Mouse (Mus musculus) adrenal gland, postnatal 25 days (tissue): Measurements from ENCODE around the gene Prkar1a. TPM values are rescaled to one million over a fixed set of nuclear protein-coding genes. Genes with fewer than 3 reads are reported as not detected.

Experiments
- DNase-seq: peaks from one replicate; pipeline ENCODE4 v3.0.0; 2021; ENCODE audit warnings: mixed read lengths
- total RNA-seq: library from RNA; stranded (reverse); gene quantifications from 2 replicates; pipeline ENCODE4 v1.2.3, GENCODE M21; 2021

The Prkar1a gene
- total RNA-seq, 1 experiment from 2014 or later: 386 TPM

DNA sequence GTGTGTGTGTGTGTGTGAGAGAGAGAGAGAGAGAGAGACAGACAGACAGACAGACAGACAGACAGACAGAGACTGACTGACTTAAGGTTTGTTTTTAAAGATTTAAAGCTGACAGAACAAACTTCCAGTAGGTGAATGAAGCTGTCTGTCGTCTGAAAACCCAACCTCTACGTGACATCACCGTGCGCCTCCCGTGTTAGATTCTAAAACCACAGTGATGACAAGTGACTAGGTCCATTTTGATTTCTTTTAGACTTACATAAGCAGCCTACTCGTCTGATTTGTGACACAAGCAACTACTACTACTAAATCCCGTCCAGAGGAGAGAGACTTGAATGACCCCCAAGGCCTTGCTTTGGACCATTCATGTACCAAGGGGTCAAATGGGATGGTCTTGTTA, 24.5 kb downstream of the Prkar1a start:
- no peak for DNase-seq

DNA sequence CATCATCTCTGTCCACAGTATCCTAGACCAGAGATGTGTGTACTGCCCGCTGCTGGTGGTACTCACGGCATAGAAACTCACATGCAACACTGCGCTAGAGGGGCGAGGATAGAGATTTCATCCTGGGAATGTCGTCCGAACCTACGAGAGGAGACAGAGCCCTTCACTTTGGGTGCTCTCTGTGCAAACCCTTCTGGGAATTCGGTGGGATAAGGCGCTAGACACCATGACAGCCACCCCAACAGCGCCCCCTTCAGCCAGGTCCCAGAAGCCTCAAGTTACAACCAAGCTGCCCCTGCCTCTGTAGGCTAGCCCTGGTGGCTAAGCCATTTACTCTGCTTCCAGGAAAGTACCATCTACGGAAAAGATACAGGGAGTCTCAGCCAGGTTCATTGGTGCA, 25.3 kb downstream of the Prkar1a start:
- DNase-seq: no peak

DNA sequence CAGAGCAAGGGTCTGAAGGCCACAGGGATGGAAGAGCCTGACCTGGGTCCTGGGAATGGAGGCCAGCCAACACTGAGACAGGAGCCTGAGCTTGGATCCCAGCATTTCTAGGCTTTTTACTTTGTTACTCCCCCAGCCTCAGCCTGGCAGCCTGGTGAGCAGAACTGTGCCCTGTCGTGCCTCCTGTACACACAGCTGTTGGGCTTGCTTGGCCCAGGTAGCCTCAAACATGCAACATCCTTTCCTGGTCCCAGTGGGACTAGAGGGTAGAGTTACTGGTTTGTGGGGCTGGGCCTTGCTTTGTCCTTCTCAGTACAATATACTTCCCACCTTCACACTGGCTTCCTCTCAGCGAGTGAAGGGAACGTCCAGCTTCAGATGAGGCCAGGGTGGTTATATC, 26.0 kb downstream of the Prkar1a start:
- no peak for DNase-seq

DNA sequence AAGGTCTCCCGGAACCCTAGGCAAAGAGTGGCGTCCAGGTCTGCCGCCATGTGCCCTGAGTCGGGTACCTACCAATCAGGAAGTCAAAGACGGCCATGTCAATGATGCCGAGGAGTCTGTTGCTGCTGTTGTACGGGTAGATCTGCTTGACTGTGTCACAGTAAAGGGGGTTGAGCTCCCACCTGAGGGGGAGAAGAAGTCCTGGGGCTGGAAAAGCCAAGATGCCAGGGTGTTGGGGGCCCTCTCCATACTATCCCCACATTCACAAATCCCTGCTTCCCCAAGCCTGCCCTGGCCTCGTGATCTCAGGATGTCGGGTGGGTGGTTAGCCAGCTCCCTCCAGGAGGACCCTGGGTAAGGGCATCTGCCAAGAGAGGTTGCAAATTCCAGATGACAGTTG, 26.6 kb downstream of the Prkar1a start:
- no peak for DNase-seq

DNA sequence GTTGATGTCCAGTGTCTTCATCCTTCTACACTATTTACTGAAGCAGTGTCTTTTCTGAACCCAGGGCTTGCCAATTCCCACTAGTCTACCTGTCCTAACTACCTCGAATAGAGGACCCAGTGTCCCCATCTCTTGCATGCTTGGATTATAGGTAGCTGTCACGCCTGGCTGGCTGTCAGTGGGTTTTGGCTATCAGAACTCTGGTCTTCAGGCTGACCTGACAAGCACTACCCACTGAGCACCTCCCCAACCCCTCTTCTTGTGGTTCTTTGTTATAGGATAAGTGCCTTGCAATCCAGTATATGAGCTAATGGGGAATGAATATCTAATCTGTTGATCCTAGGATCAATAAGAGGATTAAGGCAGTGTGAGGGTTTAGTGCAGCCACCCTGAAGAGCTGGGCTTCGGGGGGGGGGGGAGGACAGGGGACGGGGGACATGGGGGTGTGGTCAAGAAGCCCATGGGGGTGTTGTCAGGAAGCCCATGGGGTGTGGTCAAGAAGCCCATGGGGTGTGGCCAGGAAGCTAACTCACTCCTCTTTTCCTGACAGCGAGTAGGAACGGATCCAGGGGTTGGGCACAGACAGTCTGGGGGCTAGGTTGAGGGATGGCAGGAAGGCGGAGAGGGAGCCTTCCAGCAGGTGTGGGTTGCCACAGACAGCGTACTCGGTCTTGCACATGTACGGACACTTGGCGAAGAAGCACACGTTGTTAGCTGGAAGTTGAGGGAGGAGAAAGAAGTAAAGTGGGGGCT, 27.6 kb downstream of the Prkar1a start:
- no peak for DNase-seq

DNA sequence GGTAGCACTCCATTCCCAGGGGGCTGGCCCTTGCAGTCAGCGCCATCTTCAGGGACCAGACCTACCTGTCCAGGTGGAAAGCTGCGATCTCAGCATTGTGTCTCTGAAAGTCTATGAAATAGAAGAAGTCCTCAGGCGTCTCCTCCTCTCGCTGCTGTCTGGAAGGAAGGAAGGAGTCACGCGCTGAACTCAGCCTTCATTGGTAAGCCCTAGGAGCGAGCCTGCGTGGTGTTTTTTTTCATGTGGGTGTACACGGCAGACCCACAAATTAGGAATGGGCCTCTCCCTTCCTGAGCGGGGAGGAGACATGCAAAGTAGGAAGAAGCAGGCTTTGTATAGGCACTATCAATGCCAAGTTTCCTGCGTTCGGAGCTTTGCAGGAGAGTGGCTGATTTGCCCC, 29.1 kb downstream of the Prkar1a start:
- no peak for DNase-seq

DNA sequence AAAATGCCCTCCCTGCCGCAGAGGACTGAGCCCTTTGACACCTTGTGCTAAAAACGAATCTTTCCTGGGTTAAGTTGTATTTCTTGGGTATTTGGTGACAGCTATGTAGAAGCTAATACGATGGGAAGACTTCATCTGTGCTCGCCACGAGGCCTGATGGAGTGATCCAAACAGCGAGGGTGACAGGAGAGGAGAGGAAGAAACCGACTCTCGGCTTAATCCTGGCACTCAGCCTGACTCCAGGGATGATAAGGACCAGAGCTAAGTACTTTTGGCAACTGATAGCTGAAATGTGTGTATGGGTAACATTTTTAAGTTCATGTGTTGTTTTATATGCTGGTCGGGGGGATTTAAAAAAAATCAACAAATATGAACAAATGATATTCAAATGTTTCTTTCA, 31.7 kb downstream of the Prkar1a start:
- DNase-seq: no peak

DNA sequence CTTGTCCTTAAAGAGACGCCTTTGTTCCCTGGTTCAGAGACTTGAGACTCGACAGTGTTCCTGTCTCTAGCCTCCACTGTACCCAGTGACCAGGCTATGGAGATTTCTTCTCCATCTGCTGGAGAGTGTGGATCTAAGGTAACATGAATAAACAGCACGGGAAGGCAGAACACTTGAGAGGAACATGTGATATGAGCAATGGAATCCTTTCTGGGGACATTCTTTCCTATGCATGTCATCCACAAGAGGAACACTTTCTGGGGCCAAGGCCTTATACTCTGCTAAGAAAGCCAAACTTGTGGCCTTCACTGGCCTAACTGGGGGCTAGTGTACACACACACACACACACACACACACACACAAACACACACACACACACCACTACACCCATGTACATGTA, 32.4 kb downstream of the Prkar1a start:
- no peak for DNase-seq

DNA sequence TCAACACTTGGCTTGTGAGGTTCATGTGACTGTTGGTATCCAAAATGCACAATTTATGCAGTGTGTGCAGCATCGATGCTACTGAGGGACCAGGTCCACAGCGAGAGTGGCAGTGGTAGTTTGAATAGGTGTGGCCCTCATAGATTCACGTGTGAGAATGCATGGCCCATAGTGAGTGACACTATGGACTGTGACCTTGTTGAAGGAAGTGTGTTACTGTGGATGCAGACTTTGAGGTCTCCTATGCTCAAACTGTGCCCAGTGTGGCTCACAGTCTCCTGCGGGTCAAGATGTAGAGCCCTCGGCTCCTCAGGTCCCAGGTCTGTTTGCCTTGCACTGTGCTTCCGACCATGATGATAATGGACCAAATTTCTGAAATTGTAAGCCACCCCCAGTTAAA, 33.0 kb downstream of the Prkar1a start:
- no peak for DNase-seq

DNA sequence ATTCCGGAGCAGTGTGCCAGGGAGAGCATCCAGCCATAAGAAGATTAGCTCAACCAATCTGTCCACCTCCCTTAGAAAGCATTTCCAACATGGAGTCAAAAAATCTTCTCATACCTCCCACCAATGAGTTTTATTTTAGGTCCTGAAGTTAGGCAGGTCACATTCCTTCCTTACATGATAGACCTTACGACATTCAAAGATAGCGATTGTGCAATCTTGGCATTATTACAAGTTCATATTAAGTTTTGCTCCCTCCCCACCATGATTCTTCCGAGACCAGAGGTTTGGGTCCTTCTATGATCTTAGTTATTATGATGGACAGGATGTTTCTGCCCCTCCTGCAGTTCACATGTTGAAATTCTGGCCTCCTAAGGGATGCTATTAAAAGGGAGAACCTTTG, 40.3 kb downstream of the Prkar1a start:
- no peak for DNase-seq

DNA sequence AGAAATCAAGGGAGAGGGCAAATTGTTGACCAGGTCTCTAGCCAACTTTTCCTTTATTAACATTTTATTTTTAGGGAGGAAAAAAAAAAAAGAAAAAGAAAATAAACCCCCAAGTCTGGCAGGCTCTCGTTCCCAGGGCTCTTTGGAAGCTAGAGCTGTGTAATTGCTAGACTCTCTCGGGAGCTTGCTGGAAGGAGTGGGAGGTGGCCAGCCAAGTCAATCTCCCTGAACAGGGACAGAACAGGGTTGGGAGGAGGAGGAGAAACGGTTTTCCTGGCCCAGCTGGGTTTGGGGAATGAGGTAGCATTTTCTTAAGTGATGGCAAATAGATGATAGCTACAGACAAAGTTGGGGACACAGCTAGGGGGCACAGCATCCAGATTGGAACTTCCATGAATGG, 43.5 kb downstream of the Prkar1a start:
- no peak for DNase-seq

DNA sequence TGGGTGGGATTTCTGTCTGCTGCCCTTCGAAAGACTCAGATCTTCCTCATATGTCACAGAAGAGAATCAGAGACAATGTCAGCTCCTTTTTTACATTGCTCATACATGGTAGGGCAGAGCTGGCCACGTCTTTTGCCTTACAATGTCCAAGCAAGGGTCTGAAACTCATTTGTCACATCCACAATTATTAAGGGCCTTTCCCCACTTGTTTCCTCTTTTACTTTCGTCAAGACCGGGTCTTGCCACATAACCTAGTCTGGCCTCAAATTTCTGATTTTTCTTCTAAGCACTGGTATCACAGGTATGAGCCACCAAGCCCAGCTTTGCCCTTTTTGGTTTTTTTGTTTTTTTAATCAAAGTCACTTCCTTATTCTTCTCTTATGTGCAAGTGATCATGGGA, 47.3 kb downstream of the Prkar1a start:
- no peak for DNase-seq

DNA sequence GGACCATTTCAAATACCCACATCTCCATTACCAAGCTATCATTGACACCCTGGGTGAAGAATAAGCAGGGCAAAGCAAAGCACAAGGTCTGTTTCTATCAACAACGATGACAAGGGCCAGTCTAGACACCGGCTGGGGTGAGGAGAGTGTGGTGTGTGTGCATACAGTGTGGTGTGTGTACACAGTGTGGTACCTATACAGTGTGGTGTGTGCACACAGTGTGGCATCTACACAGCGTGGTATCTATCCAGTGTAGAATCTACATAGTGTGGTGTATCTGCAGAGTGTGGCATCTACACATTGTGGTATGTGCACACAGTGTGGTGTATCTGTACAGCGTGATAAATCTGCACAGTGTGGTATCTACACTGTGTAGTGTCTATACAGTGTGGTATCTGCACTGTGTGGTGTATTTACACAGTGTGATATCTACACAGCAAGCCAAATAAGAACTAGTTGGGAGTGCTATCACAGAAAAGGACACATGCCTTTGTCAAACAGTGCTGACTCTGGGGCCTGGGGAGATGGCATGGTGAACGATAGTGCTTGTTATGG, 48.0 kb downstream of the Prkar1a start:
- DNase-seq: no peak

DNA sequence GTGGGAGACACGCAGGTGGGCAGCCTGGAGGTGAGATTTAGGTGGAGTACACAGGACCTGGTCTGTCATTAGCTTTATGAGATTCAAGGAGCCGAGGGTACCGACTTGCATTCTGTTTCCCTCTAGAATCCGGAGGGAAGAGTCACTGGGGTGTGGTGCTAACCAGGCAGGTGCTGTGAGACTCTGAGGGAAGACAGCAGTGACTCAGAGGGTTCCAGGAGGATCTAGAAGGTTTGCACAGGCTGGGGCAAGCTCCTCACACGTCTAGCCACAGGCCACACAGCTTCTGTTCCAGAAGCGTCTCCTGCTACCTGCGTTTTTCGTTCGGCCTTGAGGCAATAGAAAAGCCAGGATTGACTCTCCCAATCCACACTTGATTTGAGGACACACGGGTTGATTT, 49.5 kb downstream of the Prkar1a start:
- no peak for DNase-seq

DNA sequence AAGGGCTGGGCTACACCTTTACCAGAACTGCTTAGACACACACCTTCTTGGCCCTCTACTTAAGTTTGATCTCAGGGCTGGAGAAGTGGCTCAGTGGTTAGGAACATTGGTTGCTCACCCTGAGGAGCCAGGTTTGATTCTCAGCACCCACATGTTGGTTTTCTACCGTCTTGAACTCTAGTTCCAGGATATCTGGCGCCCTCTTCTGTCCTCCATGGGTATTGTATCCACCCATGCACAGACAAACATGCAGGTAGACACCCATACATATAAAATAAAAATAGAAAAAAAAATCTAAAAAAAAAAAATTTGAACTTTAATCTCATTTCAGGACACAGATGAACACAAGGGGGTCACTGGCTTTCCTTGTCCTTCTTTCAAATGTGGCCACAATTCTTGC, 50.6 kb downstream of the Prkar1a start:
- DNase-seq: no peak

DNA sequence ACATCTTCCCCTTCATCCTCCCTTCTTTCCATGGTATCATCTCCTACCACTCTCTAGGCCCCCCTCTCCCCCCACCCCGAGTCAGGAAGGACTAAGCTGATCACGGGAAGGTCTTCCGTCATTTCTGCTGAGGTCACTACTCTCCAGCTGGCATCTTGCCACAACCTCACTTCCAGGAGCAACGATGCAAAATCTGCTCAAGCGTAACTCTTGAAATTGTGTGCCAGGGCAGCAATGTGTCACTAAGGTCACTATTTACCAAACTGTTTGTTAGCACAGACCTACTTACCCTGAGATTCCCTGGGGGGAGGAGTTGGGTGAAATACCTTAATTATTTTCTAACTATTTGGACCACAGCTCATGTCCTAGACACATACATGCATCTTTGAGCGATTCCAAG, 51.6 kb downstream of the Prkar1a start:
- peak; percentile 55 for DNase-seq

DNA sequence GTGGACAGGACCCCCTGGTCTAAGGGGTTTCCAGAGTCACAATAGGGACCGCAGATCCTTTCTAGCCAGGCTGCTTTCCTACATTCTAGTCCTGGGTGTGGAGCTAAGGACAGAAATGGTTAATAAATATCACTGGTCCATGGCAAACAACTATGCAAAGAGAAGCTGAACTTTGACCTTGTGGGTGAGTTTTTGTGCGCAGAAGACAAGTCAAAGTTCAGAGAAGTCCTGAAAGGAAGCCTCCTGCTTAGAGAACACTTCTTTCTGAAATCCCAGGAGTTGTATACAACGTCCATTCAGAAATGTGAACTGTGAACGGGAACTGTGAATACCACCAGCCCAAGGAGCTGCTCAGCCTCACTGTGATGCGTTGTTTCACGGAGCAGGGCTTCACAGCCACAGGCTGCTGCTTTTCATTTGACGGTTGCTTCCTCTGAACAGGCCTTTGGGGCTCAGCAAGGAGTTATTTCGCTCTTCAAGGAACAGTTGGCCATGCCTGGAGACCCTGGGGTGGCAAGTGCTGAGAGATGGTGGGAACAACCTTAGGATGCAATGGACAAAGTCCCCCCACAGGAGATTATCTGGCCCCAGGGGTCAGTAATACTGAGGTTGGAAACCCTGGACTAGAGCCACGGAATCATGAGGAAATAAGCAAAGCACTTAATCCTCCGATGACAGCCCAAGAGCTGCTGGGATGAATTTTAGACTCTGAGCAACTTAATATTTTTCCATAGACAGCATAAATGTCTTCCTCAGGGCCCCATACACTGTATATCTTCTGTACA, 53.0 kb downstream of the Prkar1a start:
- no peak for DNase-seq

DNA sequence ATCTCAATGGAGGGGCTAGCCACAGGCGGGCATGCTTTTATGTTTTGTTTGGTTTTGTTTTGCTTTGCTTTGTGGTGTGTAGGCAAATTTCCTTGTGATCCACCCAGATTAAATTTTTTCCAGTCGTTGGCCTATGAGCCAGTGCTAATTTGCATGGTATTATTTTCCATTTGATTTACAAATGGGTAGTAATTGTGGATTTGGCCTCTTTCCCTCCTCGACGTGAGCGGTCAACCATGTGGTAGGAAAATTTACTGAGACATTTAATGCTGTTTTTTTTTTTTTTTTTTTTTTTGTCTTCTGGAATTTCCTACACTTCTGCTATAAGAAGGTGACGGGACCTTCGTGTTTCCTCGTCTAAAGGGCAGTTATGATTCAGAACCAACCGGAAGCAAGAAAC, 54.6 kb downstream of the Prkar1a start:
- no peak for DNase-seq

DNA sequence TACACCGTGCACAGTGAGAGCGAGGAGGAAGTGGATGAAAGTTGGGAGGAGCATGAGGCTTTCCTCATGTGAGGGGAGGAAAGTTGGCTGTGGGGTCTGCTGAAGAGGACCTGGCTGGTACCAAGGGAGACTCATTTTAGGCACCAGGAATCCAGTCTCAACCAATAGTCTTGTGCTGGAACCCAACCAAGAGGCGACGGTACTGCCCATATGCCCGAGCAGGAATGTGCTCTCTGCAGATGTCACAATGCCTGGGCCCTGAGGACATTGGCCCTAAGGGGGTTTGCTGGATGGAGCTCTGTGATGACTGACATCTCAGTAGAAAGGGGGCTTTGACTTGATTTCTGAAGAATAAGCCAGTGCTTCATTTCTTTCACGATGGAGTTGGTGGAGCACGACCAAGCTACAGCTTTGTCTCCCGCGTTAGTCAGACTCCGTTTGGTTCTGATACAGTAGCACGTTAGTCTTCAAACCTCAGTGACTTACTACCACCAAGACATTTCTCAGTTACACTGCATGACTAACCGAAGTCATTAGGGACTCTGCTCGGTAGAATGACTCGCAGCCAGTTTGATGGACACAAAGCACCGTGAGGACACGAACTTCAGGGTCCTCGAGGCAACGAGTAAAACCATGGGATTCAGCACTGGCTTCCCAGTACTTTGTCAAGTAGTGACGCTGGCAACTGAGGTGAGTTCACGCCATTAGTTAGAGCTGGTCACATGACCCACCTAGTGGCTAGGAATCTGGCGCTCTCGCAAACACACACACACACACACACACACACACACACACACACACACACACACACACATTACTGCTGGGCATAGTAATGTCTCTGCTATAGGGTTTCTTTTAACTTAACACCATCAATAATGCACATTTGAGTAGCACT, 55.4 kb downstream of the Prkar1a start:
- DNase-seq: no peak

DNA sequence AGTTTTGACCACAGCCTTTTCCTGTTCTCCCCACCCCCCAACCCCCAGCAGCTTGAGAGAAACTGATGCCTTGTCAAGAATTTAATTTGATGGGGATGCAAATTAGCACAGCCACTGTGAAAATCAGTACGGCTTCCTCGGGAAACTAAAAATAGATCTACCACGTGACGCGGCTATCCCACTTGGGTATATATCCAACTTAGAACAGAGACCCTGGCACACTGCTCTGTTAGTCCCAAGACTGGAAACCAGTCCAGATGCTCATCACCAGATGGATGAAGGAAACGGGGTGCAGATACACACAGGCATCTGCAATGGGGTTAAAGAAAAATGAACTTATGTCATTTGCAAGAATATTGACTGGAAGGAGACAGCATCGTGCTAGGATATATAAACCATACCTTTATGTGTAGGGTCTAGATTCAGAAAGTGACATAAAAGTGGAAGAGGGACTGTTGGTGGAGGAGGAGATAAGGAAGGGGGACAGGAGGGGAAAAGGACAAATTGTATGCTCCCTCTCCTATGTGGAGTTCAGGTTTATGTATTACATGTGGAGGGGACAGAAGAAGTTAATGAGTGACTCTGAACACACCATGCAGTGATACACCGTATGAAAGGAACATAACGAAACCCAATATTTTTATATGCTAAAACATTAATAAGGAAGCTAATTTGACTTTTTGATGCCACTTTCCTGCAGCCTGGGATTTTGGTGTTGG, 56.3 kb downstream of the Prkar1a start:
- DNase-seq: no peak

DNA sequence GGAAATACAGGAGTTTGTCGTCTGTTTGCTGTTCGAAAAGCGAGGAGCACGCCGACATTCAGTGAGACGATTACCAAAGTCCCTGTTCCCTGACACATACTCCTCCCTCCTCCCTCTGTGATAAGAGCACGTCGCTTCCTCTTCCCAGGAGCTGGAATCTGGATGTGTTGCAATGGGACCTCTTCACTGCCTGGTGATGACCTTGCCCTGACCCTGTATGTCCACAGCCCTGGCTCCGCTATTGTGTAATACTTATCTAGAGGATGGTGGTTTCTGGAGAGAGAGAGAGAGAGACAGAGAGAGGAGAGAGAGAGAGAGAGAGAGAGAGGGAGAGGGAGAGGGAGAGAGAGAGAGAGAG, 56.8 kb downstream of the Prkar1a start:
- DNase-seq: peak; percentile 33

DNA sequence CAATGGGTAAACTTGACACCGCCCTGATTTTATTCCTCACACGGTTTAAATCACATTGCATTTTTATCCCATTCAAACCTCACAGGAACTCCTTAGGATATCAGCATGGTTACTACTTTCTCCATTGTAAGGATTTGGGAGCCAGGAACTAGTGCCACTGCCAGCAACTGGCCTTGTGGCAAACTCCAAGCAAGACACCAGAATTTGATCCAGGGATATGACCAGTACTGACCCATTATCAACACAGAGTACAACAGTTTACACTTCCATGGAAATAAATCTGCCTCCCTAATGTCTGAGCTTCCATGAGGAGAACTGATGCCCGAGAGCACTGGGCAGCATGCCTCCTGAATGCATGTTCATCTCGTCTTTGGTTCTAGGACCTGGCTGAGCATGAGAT, 57.4 kb downstream of the Prkar1a start:
- DNase-seq: no peak
